Mouse (Mus musculus): ENCODE measurements at regions not wholly inside any gene's neighbourhood (a gene's known extent, or its start where the extent isn't known, plus 50 kb on each side); places are given as distances from the start of the nearest gene placed in this dataset.
A peak's percentile ranks its signal among the peaks of the same experiment; 100 is the strongest.

- H3K4me3 ChIP-seq = no peak overlapping the region
- intact Hi-C loops (cut with DNase I) = no loop called here
These were observed 371.8 kb downstream of the Adam3 start for GRCm38 (mm10) chr8:24353842-24354241.

DNA sequence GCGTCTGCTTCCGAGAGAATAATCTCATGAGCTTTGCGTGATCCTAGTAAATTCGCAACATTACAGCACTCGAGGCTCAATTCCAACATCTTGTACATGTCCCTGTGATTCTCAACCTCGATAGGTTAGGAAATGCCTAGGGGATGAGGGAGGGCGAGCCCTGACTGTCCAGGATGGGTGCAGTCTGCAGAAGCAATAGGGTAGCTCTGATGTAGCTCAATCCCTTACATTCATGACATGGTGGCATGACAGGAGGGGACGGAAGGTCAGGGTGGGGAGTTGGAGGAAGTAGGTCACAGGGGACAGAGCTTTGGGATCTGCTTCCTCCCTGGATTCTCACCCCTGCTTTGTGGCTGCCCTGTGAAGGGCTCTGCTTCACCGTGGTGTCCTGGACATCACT, 373.3 kb downstream of the Adam3 start:
- DNase-seq (ENCODE audit: extremely low spot score in 1 of 2, low spot score in 2 of 2) = no peak
- no peak overlapping the region for H3K4me3 ChIP-seq
- TF ChIP-seq CTCF (IDR thresholded peaks at IDR 0.05) = no peak
- intact Hi-C loops (cut with DNase I) = no loop called here
- no peak overlapping the region for H3K27ac ChIP-seq

More at GRCm38 (mm10) chr8:24353842-24354241, 371.8 kb downstream of the Adam3 start:
- no peak for TF ChIP-seq CTCF (IDR thresholded peaks at IDR 0.05)
- H3K27ac ChIP-seq = no peak overlapping the region
- DNase-seq (ENCODE audit: extremely low spot score in 1 of 2, low spot score in 2 of 2) = no peak

GRCm38 (mm10) chr8:24351760-24352159, 373.9 kb downstream of the Adam3 start:
- TF ChIP-seq CTCF (IDR thresholded peaks at IDR 0.05) = no peak
- no peak for DNase-seq (ENCODE audit: extremely low spot score in 1 of 2, low spot score in 2 of 2)
- Histone ChIP-seq H3K4me3 (0 out of 2 replicates have a peak overlapping the region, but pooled peaks have one; percentile 11), H3K27ac (no peak overlapping the region)
- intact Hi-C loops (cut with DNase I) = no loop called here

DNA sequence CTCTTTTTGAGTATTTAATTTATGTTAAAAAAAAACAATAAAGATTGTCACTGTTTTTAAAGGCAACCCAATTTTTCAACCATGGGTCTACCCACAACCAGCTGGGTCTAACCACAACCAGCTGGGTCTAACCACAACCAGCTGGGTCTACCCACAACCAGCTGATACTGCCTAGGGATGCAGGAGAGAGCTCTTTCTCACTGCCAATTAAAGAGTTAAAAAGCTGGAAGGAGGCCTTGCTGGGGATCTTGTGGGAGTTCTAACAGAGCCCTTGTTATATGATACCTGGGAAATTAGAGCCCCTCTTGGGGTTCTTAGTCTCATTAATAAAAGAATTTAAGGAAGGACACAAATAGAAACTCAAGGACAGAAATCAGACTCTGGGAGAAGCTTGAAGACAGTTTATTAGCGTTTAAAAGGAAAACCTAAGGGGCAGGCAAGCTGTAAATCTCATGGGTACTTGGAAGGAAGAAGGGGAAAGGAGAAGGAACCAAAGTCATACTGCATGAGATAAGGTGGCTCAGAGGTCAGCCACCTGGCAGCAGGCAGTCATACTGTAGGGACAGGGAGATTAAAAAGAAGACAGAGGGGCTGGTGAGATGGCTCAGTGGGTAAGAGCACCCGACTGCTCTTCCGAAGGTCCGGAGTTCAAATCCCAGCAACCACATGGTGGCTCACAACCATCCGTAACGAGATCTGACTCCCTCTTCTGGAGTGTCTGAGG, 379.1 kb downstream of the Adam3 start:
- intact Hi-C loops (cut with DNase I) = no loop called here
- no peak overlapping the region for H3K27ac ChIP-seq
- no peak for DNase-seq (ENCODE audit: extremely low spot score in 1 of 2, low spot score in 2 of 2)
- no peak for TF ChIP-seq CTCF (IDR thresholded peaks at IDR 0.05)
- H3K4me3 ChIP-seq = no peak overlapping the region

- TF ChIP-seq CTCF (IDR thresholded peaks at IDR 0.05) = no peak
- Histone ChIP-seq H3K4me3 (no peak overlapping the region), H3K27ac (no peak overlapping the region)
- intact Hi-C loops (cut with DNase I) = no loop called here
- no peak for DNase-seq (ENCODE audit: extremely low spot score in 1 of 2, low spot score in 2 of 2)
These were observed 387.0 kb downstream of the Adam3 start for GRCm38 (mm10) chr8:24338694-24339093.

GRCm38 (mm10) chr8:24337635-24338034, 388.0 kb downstream of the Adam3 start:
- intact Hi-C loops (cut with DNase I) = loop anchor here (2.0 kb wide), 1 partner anchor 739 kb away; no protein-coding TSS in a partner anchor
- TF ChIP-seq CTCF (IDR thresholded peaks at IDR 0.05) = peak; percentile 52
- no peak overlapping the region for H3K4me3 ChIP-seq

DNA sequence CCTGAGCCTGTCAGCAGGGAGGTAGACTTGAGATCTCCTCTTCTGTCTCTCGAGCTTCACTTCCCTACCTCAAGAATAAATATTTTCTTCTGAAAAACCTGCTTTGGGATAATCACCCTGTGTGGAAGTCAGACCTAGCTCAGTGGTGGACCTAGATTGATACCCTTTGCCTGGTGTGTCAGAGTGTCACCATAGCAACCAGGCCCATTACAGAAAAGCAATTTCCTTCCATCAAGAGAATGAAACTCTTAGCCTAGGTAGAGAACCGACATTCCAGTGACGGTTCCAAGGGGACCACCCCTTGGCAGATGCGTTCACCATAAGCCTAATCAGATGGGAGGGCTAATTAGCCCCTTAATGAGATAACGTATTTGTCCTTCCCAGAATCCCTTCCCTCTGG, 389.9 kb downstream of the Adam3 start:
- DNase-seq (ENCODE audit: extremely low spot score in 1 of 2, low spot score in 2 of 2) = no peak
- Histone ChIP-seq H3K27ac (no peak overlapping the region), H3K4me3 (no peak overlapping the region)
- intact Hi-C loops (cut with DNase I) = loop anchor here (2.0 kb wide), 1 partner anchor 737 kb away; no protein-coding TSS in a partner anchor
- no peak for TF ChIP-seq CTCF (IDR thresholded peaks at IDR 0.05)

More at GRCm38 (mm10) chr8:24337635-24338034, 388.0 kb downstream of the Adam3 start:
- H3K27ac ChIP-seq = no peak overlapping the region
- DNase-seq (ENCODE audit: extremely low spot score in 1 of 2, low spot score in 2 of 2) = peak in 1 of 2 experiments; percentile 30

- no peak overlapping the region for H3K27ac ChIP-seq
- no peak for DNase-seq (ENCODE audit: extremely low spot score in 1 of 2, low spot score in 2 of 2)
- intact Hi-C loops (cut with DNase I) = no loop called here
- no peak overlapping the region for H3K4me3 ChIP-seq
- TF ChIP-seq CTCF (IDR thresholded peaks at IDR 0.05) = peak; percentile 38
These were observed 391.9 kb downstream of the Adam3 start for GRCm38 (mm10) chr8:24333705-24334104.

- intact Hi-C loops (cut with DNase I) = no loop called here
- no peak for TF ChIP-seq CTCF (IDR thresholded peaks at IDR 0.05)
- Histone ChIP-seq H3K4me3 (no peak overlapping the region), H3K27ac (no peak overlapping the region)
- DNase-seq (ENCODE audit: extremely low spot score in 1 of 2, low spot score in 2 of 2) = no peak
These were observed 414.8 kb downstream of the Adam3 start for GRCm38 (mm10) chr8:24310893-24311292.

DNA sequence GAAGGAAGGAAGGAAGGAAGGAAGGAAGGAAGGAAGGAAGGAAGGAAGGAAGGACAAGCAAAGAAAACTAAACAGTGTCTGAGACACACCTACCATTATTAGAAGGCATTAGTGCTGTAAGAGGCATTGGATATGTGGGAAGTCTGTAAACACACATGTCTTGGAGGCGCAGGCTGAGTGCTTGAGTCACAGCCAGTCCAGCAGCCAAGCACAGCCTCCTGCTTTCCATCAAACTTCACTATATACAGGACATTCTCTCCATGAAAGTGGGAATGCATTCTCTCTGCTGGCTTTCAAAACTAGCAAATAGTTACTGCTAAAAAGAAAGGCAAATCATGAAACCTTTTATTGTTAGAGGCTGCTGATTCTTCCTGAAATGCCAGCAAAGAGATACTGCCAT, 431.1 kb downstream of the Adam3 start:
- intact Hi-C loops (cut with DNase I) = no loop called here
- no peak overlapping the region for H3K27ac ChIP-seq
- no peak for TF ChIP-seq CTCF (IDR thresholded peaks at IDR 0.05)

DNA sequence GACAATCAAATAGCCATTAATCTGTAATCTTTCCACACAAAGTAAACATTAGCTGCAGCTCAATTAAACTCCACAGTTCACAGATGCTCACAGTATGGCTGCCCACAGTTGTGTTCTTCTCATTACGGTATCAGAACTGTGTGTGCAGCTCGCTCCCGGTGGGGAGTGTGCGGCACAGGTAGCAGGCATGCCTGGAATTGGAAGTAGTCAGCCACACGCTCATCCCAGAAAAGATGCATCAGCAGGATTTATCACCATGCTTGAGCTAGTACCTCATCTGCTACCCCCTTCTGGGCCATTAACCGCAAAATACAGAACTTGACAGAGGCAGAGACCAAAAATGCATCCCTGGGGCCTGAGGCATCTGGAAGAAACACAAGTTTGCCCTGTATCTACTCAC, 437.8 kb downstream of the Adam3 start:
- no peak for TF ChIP-seq CTCF (IDR thresholded peaks at IDR 0.05)
- no peak overlapping the region for H3K27ac ChIP-seq
- no peak for DNase-seq (ENCODE audit: extremely low spot score in 1 of 2, low spot score in 2 of 2)
- intact Hi-C loops (cut with DNase I) = no loop called here
- H3K4me3 ChIP-seq = no peak overlapping the region

More for the DNA sequence above, 431.1 kb downstream of the Adam3 start:
- no peak overlapping the region for H3K4me3 ChIP-seq
- no peak for DNase-seq (ENCODE audit: extremely low spot score in 1 of 2, low spot score in 2 of 2)

DNA sequence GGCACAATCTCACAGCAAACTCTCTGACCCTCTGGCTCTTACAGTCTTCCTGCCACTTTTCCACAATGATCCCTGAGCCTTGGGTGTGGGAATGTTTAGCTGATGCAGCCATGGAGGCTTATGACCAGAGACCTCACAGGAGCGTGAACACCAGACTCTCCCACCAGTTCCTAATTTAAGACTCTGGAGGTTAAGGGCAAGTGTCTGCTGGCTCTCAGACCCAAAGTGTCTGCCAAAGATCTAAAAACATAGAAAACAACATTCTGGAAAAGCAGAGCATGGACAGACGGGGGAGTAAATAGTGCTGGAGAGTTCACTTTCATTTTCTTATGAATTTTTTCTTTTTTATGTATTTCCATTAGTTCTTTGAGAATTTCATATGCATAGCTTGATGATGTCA, 440.7 kb downstream of the Adam3 start:
- intact Hi-C loops (cut with DNase I) = no loop called here
- no peak for TF ChIP-seq CTCF (IDR thresholded peaks at IDR 0.05)
- no peak overlapping the region for H3K27ac ChIP-seq
- no peak overlapping the region for H3K4me3 ChIP-seq
- DNase-seq (ENCODE audit: extremely low spot score in 1 of 2, low spot score in 2 of 2) = no peak

- no peak for TF ChIP-seq CTCF (IDR thresholded peaks at IDR 0.05)
- intact Hi-C loops (cut with DNase I) = no loop called here
- DNase-seq (ENCODE audit: extremely low spot score in 1 of 2, low spot score in 2 of 2) = no peak
These were observed 441.7 kb downstream of the Adam3 start for GRCm38 (mm10) chr8:24283901-24284405.

More at GRCm38 (mm10) chr8:24283901-24284405, 441.7 kb downstream of the Adam3 start:
- Histone ChIP-seq H3K4me3 (no peak overlapping the region), H3K27ac (no peak overlapping the region)

All from left cerebral cortex, adult 2 months (tissue).